Mouse (Mus musculus) small intestine, adult 2 months (tissue): ENCODE measurements at regions not wholly inside any gene's neighbourhood (a gene's known extent, or its start where the extent isn't known, plus 50 kb on each side); places are given as distances from the start of the nearest gene placed in this dataset.

Experiments used
- H3K27ac ChIP-seq: fragments of 200-500 bp; 2 replicates; pipeline ENCODE4 v1.5.1; 2012; ENCODE audit warnings: low read depth, low read length, control low read depth, inconsistent platforms; ENCODE audit not compliant: insufficient read depth
- H3K27me3 ChIP-seq: fragments of 200-500 bp; 2 replicates; pipeline ENCODE4 v1.6.1; 2012; ENCODE audit warnings: mild to moderate bottlenecking, moderate library complexity, low read length, inconsistent platforms; ENCODE audit not compliant: control insufficient read depth, insufficient read depth
- H3K36me3 ChIP-seq: fragments of 200-500 bp; 2 replicates; pipeline ENCODE4 v1.6.1; 2012; ENCODE audit warnings: mild to moderate bottlenecking, low read length, control low read depth, inconsistent platforms; ENCODE audit not compliant: control insufficient read depth, insufficient read depth
- H3K4me1 ChIP-seq: fragments of 200-500 bp; 2 replicates; pipeline ENCODE4 v1.6.1; 2012; ENCODE audit warnings: low read length, inconsistent platforms, mixed read lengths; ENCODE audit not compliant: control insufficient read depth, insufficient read depth, insufficient read length
- H3K4me3 ChIP-seq: fragments of 200-500 bp; 2 replicates; pipeline ENCODE4 v1.5.1; 2012; ENCODE audit warnings: low read depth, mild to moderate bottlenecking, control low read depth, inconsistent platforms, low read length, moderate library complexity
- CTCF ChIP-seq: fragments of 200-500 bp; IDR thresholded peaks from 2 replicates; pipeline ENCODE4 v1.5.1; 2012; ENCODE audit warnings: low read depth, mild to moderate bottlenecking, control low read depth, inconsistent platforms, low read length, moderate library complexity, mixed read lengths; ENCODE audit not compliant: insufficient replicate concordance, insufficient read length; ENCODE audit errors: extremely low read depth
- POLR2A ChIP-seq: fragments of 200-500 bp; IDR thresholded peaks from 2 replicates; pipeline ENCODE4 v1.6.1; 2012; ENCODE audit warnings: low read depth, mild to moderate bottlenecking, control low read depth, inconsistent platforms, low read length, moderate library complexity
- WGBS: fragments of 180-500 bp; shearing (Covaris S2); methylation state at CpG from one replicate; pipeline ENCODE4 v1.1.7; 2018; 5-methylcytosine and 5-hydroxymethylcytosine counted together

DNA sequence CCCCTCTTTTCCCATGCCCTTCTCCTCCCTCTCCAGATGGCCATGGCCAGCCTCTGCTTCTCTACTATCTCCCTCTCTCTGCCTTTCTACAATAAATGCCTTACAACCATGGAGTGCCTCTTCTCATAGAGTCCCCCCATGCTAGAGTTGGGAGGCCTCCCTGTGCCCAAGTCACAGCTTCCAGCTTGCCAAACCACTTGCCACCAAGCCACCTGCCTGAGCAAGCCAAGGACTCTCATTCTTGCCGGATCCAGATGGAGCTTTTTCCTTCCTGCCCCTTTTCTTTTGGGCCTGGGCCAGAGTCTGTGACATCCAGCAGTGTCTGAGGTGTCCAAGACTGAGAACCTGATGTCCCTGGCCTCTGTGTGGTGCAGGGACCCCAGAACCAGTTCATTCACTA, 367.4 kb upstream of the Arhgap42 start:
- WGBS = 96% methylated on average over 1 of the region's 1 CpGs

DNA sequence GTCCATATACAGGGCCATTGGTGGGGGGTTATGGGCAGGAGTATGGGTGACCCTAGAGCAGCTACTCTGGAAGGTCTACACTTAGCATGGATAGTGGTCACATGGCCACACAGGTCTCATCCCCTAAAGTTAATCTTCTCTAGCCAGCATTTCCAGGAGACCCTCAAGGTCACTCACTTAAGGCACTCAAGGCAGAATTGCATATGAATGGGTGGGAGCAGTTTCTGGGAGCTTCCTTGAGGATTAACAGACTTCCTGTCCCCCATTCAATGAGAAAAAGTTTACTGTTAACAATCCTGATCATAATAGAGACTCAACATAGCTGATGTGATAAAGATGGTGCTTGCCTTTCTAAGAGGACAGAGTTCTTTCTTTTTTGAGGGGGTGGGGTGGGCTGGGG, 352.4 kb upstream of the Arhgap42 start:
- Histone ChIP-seq H3K4me1 (no peaks in the 10 kb centered on the region), H3K36me3 (no peaks in the 10 kb centered on the region), H3K27ac (no peak overlapping the region), H3K27me3 (no peaks in the 10 kb centered on the region), H3K4me3 (no peak overlapping the region)
- TF ChIP-seq CTCF = no peak
- TF ChIP-seq POLR2A = no peak

More for the DNA sequence above, 367.4 kb upstream of the Arhgap42 start:
- TF ChIP-seq POLR2A (no peak), CTCF (no peak)
- Histone ChIP-seq H3K4me3 (no peak overlapping the region), H3K27me3 (no peaks in the 10 kb centered on the region), H3K4me1 (no peaks in the 10 kb centered on the region), H3K27ac (no peak overlapping the region), H3K36me3 (no peaks in the 10 kb centered on the region)

DNA sequence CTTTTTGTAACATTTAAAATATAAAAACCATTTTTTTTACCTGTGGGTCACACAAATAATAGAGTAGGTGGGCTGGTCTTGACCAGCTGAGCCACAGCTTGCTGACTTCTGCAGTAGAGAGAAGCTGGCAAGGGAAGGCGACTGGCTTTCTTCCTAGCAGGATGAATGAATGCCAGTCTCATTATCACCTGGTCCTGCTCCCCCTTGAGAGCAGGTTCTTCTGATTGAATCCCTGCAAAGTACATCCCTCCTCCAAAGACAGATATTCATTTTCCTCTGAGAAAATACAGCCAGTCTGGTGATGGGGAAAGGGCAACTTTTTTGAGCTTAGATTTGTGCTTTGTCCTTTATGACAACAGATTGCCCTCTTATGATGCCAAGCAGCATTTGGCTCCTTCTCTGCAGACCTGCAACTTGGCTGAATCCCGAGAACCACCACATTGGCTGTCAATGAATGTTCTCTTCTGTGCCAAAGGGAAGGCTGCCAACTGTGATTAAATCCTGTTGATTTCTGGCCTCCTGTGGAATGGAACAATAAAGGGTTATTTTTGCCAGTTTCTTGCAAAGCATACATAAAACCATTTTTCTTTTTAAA, 344.2 kb upstream of the Arhgap42 start:
- Histone ChIP-seq H3K36me3 (no peaks in the 10 kb centered on the region), H3K4me3 (no peak overlapping the region), H3K4me1 (no peaks in the 10 kb centered on the region), H3K27ac (no peak overlapping the region), H3K27me3 (no peaks in the 10 kb centered on the region)
- no peak for TF ChIP-seq POLR2A
- no peak for TF ChIP-seq CTCF
- WGBS = 68% methylated on average over 2 of the region's 2 CpGs

DNA sequence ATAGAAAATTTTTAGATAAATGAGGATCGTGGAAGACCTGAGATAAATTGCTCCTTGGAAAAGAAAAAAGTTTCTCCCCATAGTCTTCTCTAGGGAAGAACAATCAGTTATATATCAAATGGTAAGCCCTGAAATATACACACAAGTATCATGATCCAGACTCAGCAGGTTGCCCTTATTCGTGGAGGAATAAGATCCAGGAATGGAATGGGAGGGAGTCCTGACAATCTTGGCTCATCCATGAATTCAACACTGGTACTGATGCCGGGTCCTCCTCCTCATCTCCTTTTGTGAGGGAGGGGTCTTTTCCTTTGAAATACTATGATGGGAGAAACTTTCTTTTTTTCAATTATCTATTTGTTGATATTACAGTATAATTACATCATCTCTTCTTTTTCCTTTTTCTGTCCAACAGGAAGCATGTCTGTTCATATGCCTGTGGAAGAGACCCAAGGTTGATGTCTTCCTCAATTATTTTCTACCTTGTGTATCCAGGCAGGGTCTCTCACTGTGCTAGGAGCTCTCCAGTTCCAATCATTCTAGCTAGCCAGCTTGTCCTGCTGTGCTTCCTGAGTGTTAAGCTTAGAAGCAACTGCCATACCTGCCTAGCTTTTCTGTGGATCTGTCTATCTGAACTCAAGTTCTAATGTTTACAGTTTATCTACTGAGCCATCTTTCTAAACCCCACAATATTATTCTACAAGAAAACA, 343.6 kb upstream of the Arhgap42 start:
- no peak overlapping the region for H3K27ac ChIP-seq
- no peak for TF ChIP-seq CTCF
- 81% methylated on average over 3 of the region's 3 CpGs for WGBS
- no peak overlapping the region for H3K4me3 ChIP-seq
- no peaks in the 10 kb centered on the region for H3K27me3 ChIP-seq
- no peaks in the 10 kb centered on the region for H3K4me1 ChIP-seq
- H3K36me3 ChIP-seq = no peaks in the 10 kb centered on the region

DNA sequence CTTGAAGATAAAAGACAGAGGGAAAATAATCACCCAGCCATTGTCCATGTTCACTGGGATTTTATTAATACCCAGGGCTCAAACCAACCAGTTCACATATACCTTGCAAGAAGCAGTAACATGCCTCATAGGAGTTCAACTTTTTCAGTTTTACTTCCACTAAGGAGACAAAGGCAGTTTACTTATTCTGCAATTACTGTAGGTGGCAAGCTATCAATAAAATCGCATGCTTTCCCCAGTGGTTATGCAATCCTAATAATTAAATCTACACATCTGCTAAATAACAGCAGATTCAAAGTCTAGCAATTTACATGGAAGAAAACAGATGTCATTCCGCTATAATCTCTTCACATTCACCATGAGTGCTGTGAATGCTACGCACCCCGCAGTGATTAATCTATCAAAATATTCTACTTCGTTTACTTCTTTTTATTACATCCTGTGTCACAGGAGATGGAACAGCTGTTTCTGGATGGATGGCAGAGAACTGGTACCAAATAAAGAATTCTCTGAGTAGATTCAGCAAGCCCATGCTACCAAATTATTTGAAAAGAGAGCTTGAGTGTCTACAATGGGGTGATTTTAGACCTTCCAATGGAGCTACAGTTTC, 329.2 kb upstream of the Arhgap42 start:
- Histone ChIP-seq H3K4me3 (no peak overlapping the region), H3K4me1 (no peaks in the 10 kb centered on the region), H3K27ac (no peak overlapping the region), H3K36me3 (no peaks in the 10 kb centered on the region), H3K27me3 (no peaks in the 10 kb centered on the region)
- WGBS = 79% methylated on average over 5 of the region's 5 CpGs
- TF ChIP-seq CTCF (no peak), POLR2A (no peak)

DNA sequence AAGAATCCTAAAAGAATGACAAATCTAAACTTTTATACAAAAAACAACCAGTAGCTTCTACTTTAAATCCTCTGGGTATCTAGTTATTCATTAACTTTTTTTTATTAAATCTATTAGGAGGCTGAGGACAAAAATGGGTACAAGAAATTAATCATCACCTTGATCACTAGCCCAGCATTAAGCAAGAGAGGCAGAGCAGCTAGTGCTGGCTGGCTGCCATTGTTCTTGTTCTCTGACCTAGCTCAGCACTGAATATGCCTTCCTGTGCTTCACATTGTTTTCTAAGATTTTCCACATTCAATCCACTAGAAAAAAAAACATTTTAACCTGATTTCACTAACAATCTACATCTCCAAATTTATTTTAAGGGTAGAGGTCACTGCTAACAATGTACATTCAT, 325.6 kb upstream of the Arhgap42 start:
- no peak overlapping the region for H3K4me3 ChIP-seq
- H3K4me1 ChIP-seq = no peaks in the 10 kb centered on the region
- no peak overlapping the region for H3K27ac ChIP-seq
- no peaks in the 10 kb centered on the region for H3K36me3 ChIP-seq
- no peaks in the 10 kb centered on the region for H3K27me3 ChIP-seq
- TF ChIP-seq POLR2A (no peak), CTCF (no peak)

DNA sequence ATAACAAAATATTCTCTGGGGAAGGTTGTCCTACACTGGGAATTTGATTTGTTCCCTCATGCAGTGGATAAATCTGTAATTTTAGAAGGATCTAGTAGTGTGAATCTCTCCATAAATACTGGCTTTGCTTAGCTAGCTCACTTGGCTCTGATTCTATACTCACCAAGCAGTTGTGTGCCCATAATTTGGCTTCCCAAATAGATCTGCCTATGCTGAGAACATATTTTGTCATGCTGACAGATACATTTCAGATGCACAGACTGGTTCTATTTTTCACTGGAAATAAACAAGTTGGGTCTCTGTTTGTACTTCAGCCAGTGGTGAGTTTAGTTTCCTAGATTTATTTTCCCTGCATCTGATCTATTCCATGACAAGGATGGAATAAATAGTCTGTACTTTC, 309.8 kb upstream of the Arhgap42 start:
- Histone ChIP-seq H3K27me3 (no peaks in the 10 kb centered on the region), H3K36me3 (no peaks in the 10 kb centered on the region), H3K27ac (no peak overlapping the region), H3K4me3 (no peak overlapping the region), H3K4me1 (no peaks in the 10 kb centered on the region)
- TF ChIP-seq POLR2A (no peak), CTCF (no peak)

DNA sequence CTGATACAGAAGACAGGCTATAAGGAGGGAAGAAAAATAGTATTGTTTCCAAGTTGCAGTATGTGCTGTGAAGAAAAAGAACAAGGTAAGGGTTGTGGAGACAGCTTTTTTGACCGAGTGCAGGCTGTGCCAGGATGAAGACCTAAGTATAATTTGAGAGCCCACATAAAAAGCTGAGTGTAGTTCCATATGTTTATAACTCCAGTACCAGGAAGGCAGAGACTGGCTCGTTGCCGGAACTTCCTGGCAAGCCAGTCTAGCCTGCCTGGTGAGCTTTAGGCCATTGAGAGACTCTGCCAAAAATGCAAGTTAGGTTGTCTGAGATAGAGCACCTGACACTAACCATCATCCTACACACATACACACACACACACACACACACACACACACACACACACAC, 308.7 kb upstream of the Arhgap42 start:
- H3K27me3 ChIP-seq = no peaks in the 10 kb centered on the region
- no peaks in the 10 kb centered on the region for H3K36me3 ChIP-seq
- H3K4me3 ChIP-seq = no peak overlapping the region
- no peaks in the 10 kb centered on the region for H3K4me1 ChIP-seq
- no peak overlapping the region for H3K27ac ChIP-seq
- no peak for TF ChIP-seq CTCF
- no peak for TF ChIP-seq POLR2A
- WGBS = 69% methylated on average over 3 of the region's 3 CpGs
